Mouse (Mus musculus) adrenal gland, postnatal 36 days (tissue): ENCODE results near the gene Rad51. TPM values are rescaled to one million over a fixed set of nuclear protein-coding genes. Genes with fewer than 3 reads are reported as not detected.
A peak's percentile ranks its signal among the peaks of the same experiment; 100 is the strongest.

Experiments
- DNase-seq, 2 experiments: peaks; one replicate each; pipeline ENCODE4 v3.0.0; 2021; ENCODE audit warnings: mixed read lengths in 1 of 2
- total RNA-seq, 2 experiments: library from RNA; stranded (reverse); gene quantifications; 2 replicates each; pipeline ENCODE4 v1.2.3; 2021

Rad51 gene
- total RNA-seq, 2 experiments from 2014 or later = 2.2 to 3.3 TPM

- no peak for DNase-seq
Observed at GRCm38 (mm10) chr2:119163999-119164398, 51.4 kb downstream of the Rad51 start.

- no peak for DNase-seq
Observed at GRCm38 (mm10) chr2:119165401-119165800, 52.8 kb downstream of the Rad51 start.

DNA sequence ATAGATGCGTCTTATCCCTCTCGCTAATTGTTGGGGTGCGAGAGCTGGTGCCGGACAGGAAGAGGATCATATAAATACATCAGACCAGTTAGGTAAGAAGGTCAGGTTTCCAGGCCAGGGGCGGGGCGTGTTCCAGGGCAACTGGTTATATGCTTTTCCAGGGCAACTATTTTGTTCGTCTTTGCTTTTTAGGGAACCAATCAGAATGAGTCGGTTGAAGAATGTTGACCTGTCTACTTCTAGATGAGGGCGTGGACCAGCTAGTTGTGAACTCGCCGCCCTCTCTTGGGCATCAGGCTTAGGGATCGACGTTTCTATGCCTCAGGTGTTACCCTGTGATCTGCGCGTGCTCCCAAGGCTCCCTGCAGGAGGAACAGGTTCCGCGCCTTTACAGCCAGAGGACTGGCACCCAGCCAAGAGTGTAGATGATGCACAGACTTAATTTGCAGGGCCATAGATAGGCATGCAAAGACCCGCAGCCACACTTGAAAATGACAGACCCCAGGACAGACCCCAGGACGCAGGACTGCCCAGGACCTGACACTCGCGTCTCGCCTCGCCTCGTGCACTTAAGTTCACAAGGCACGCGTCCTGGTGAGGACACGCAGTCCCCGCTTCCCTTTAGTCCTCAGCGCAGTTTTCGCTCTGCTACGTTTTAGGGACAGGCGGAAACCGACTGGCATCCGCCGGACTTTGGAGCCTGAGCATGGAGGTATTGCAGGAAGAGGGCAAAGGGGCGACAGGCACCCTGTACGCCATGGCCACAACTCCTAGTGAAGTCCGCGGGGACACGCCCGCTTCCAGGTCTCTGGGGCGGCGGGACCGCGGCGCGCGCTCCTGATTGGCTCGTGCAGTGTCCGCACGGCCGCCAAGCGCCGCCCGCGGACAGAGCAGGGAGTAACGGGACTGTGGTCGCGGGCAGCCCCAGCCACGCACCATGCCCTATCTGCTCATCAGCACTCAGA lies 54.6 kb downstream of the Rad51 start, which contains the start of gene Gchfr:
Gene Gchfr (plus strand): TSS at position 873 of the 965 bp plus-strand sequence.
- peak; percentile 89 for DNase-seq

GRCm38 (mm10) chr2:119167866-119168256 lies 55.3 kb downstream of the Rad51 start:
- no peak for DNase-seq

- no peak for DNase-seq
Observed at GRCm38 (mm10) chr2:119170282-119170681, 57.7 kb downstream of the Rad51 start.

DNA sequence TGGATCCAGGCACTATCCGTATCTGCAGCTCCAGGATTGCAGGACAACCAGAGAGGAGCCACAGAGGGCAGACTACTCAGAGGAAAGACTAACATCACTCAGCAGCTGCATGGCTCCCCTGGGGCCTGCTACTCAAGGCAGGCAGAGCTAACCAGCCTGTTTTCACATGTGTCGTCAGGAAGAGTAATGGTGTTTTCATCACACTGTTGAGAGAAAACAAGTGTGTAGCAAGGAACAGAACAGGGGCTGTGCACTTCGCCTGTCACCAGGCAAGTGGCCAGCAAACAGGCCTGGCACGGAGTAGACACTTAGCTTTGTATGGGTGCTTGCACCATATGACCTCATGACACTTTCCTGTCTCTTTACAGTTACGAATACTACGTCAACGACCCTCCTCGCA lies 59.0 kb downstream of the Rad51 start:
- DNase-seq = no peak

GRCm38 (mm10) chr2:119172446-119172845 lies 59.9 kb downstream of the Rad51 start:
- DNase-seq = no peak

DNA sequence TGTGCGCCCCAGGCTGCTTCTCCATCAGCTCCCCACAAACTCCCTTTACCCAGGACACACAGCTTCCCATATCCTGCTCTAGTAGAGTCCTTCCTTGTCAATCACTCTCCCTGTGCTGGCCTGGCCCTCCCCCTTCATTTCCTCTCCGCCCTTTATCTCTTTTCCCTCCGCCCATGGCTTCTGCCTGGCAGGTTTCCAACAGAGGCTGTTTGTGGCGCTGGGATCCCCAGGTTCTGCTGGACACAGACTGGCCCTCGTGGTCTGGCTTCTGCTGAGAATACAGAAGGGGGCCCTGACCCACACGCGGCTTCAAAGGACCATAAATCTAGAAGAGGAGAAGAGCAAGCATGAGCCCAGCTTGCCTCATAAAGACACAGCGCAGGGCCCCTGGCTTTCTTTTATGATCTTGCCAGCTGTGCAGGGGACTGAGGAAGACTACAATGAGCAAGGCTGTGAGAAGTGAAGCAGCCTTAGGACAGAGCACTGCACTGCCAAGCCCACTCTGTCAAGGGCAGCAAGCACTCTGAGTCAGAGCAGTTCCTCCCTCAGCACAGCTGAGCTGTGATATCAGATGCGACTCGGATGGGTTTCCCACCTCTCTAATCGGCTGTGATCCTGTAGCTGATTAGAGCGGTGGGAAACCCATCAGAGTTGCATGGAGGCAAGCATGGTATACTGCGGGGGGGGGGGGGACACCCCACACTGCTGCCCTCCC lies 60.4 kb downstream of the Rad51 start:
- DNase-seq = peak; percentile 81 to 87

DNA sequence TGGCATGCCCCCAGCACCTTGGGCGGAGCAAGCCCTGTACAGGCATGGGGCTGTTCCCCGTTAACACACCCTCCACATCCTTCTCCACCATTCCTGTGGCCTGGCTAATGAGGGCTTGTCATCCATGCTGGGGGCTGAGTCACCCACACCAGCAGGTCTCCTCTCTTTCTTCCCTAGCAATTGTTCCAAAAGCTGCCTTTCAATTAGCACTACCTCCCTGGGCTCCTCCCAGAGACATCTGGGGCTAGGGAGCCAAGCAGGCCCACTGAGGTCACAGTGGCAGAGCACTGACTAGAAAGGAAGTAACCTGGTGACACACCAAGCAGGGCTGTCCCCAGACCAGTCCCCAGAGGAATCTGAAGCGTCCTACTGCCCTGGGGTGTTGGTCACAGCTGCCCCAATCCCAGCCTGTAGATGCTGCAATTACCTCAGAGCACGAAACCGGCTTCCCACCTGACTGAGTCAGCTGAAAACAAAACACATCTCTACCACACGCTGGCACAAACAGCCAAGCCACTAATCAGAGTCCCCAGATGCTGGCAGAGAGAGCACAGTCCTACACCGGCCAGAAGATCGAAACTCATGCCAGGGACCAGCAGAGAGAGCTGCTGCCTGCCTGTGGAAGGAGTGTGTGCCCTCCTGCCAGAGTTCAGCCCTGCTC lies 61.5 kb downstream of the Rad51 start, which contains the start of gene Gm14137:
Gene Gm14137 (plus strand): TSS at position 519 of the 661 bp plus-strand sequence.
- DNase-seq = peak in 1 of 2 experiments; percentile 46

- no peak for DNase-seq
Observed at GRCm38 (mm10) chr2:119174866-119175265, 62.3 kb downstream of the Rad51 start.

DNA sequence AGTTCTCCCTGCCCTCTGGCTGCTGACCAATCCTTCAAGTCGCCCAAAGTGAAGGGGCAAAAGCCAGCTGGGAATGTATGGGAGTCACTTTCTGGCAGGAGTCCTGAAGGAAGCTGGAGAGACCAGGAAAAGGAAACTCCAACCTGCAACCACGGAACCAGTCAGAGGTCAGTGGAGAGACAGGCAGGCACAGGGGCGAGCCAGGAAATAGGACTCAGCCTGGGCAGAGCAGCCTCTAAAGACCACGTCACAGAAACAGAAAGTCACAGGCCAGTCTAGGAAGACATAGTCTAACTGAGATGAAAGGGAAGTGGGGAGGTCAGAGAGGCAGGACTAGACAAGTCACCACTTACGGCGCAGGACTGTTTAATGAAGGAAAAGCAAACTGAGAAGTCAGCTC lies 63.0 kb downstream of the Rad51 start:
- DNase-seq = peak in 1 of 2 experiments; percentile 37

- no peak for DNase-seq
Observed at GRCm38 (mm10) chr2:119176761-119177160, 64.2 kb downstream of the Rad51 start.

DNA sequence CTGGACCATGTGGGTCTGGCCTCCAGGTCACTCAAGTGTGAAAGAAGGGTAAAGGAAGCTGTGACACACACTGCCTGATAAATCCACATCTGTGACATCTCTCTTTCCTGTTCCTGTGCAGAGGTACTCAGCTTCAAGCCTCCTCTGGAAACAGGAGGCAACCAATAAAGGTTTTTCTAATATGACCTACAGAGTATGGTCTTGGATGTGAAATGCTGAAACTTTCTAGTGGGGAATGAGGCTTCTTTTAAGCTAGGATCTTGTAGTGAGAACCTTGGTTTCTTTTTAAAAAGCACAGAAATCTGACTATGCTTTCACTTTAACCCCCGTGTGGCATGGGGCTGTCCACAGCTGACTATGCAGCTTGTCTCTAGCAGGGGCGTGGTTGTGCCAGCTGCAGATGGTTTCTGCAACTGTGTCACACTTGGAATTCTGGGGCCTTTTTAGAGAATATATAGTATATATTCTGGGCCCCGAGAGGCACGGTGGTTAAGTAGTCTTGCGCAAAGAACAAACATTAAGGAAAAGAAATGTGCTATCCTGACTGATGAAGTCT lies 64.9 kb downstream of the Rad51 start:
- DNase-seq = no peak

DNA sequence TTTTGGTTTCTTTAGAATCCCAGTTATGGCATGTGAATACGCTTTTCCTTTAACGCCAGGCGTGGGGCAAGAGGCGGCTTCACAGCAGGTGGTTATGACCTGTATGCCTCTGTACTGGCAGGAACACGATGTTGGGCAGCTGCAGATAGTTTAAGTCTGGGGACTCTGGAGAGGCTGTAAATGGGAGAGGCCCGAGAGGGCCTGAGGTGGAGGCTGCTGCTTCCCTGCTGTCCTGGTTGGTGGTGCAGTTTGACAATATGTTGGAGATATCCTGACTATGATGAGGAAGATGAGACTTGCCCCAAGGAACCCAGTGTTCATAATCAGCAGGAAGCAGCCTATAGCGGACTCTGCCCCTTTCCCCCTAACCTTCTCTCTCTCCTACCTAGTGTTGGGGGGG lies 70.3 kb downstream of the Rad51 start:
- DNase-seq = no peak

- DNase-seq = peak; percentile 87 to 90
Observed at GRCm38 (mm10) chr2:119189029-119189710, 76.6 kb downstream of the Rad51 start.

- DNase-seq = no peak
Observed at GRCm38 (mm10) chr2:119190969-119191368, 78.4 kb downstream of the Rad51 start.

DNA sequence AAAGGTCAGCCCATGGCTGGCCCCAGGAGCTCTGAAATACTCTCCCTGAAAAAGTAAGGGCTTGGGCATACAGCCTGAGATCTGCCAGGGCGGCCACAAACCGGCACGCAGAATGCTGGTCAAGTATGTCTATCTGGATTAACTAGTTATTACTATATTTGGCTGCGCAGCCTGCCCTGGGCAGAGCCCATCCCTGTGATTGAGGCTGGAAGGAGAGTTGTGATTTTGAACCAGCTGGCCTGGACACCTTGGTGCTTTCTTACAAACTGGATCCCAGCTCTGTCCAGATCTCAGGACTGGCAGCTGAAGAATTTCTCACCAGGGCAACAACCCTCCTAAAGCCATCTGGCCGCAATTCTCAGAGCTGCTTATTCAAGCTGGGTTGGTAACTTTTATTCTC lies 81.5 kb downstream of the Rad51 start:
- no peak for DNase-seq

DNA sequence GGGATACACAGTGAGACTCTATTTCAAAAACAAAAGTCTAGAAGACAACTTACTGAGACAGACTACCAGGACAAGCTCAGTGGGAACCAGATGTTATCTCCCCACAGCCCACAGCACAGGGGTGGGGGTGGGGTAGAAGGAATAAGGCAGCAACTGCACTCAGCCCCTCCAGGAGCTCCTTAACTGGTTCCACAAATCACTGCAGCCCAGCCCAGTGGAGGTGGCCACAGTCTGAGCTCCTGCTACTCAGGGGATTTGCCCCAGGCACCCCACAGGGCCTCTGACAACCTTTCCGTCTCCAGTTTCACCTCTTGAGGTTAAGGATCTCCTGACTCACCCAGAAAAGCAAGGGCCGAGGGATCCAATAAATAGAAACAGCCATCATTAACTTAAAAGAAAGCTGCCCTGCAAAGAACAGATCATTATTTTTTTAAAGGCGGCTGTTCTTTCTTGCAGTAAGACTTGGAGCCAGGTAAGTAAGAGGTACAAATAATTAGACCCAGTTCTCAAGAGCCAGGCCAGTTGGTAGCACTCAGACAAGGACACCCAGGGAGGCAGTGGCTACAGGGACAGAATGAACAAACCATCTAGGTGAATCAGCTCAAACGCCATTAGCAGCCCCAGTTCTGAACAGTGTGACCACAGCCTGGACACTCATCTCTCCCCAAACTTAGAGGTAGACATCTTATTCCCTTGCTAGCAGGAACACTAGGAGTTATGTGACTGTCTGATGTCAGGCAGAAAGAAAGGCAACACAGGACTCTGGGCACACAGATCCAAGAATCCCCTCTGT lies 83.9 kb downstream of the Rad51 start:
- no peak for DNase-seq
